ENCODE assay signal across 25 mouse cellular contexts in genomic region chr2:153693413-153693812, GRCm38 (mm10). TPM values are rescaled to one million over a fixed set of nuclear protein-coding genes. Genes with fewer than 3 reads are reported as not detected.
"Had no signal": no experiment of that assay in that cellular context is flagged by ENCODE, and none has a peak within 500 bp of the region (broad histone marks: within the 10 kb centered on the region; RNA-seq: fewer than 3 reads in every experiment).

No protein-coding gene starts in this region.

RNA-seq across cellular contexts. Expression of gene Dnmt3c, which starts 3.0 kb away (rescaled TPM):
- total RNA-seq: gastrocnemius, adult 2 months; gastrocnemius, postnatal 10 days; gastrocnemius, postnatal 25 days; granulocyte monocyte progenitor cell, adult 5-6 weeks; heart, adult 18-20 months; heart, adult 8-10 months; heart, postnatal 10 days; heart, postnatal 25 days; heart, postnatal 4 days; layer of hippocampus, postnatal 36 days; left cerebral cortex, adult 18-20 months; left cerebral cortex, adult 8-10 months; left cerebral cortex, postnatal 25 days; left cerebral cortex, postnatal 4 days had no signal
- polyA plus RNA-seq: heart, embryonic 12.5 days; heart, embryonic 14.5 days; heart, embryonic 16.5 days; hindbrain, embryonic 10.5 days; hindbrain, embryonic 16.5 days; inflammation-experienced regulatory T-cells, adult 6 months; intestine, postnatal 0 days; kidney, embryonic 14.5 days; large intestine, adult 2 months; limb, embryonic 11.5 days; limb, embryonic 13.5 days had no signal
